Mouse (Mus musculus) kidney, postnatal 36 days (tissue): ENCODE measurements around the gene Def8.
A peak's percentile ranks its signal among the peaks of the same experiment; 100 is the strongest.
"Not testable (repeated sequence)": the region's sequence is repeated elsewhere in the genome, so short reads cannot be mapped to it uniquely, and the experiment has no call there.

ENCODE experiments used
- DNase-seq, 2 experiments: peaks; one replicate each; pipeline ENCODE4 v3.0.0; 2021 to 2022; ENCODE audit warnings: mixed read lengths in 2 of 2

Def8 gene

DNA sequence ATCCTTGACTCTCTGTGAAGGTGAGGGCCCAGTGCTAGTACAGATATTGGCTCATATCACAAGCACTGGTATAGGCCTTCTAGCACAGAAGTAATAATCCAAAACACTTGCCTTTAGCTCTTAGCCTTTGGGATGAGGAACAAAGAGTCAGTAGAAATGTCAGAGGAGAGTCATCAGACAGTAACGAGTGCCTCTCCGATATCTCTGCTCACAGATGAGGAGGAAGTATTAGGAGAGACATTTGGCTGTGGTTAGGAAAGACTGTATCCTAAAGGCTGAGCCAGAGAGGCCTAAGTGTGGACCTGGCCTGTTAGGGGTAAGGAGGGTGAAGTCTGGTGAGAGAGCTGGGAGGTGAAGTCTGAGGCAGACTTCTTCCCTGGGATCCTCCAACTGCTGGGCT, 18.5 kb downstream of the Def8 start:
- no peak for DNase-seq

DNA sequence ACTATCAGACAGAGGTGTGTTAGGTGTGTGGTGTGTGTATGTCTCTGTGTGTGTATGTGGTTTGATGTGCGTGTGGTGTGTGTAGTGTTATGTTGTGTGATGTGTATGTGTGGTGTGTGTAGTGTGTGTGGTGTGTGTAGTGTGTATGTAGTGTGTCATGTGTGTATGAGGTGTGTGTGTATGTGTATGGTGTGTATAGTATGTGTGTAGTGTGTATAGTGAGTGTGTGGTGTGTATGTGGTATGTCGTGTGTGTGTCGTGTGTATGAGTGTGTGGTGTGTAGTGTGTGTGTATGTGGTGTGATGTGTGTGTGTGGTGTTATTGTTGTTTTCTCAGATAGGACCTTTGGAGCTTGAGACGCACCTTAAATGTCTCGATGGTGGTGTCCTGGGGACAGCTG, 19.0 kb downstream of the Def8 start:
- DNase-seq, result no peak

DNA sequence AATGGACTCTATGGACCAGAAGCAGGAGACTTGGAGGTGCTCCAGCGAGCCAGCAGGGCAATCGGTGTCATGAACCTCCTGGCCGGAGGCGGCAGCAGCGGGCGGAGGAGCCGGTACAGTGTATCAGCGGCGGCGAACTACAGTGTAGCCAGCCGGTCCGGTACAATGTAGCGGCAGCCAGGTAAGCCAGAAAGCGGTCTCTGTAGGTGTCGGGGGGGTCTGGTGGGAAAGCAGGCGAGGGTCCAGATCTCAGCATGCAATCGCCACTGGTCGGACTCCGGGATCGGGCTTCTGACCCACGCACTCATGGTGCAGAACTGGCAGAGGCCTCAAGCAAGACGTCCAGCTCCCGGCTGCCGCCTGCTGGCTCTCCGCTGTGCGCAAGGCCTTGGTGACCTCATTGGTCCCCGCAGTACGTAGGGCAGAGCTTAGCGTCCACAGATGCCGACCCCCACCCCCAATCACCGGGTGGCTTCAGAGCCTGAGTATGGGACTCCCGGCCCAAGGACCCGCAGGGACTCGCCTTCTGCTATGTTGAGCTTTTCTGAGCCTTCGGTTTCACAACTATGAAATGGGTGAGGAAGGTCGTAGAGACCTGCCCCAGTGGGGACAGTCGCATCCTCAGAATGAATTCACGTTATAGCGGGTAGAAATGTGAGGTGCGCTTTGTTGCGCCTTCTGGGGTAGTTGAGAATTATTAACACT, 19.7 kb downstream of the Def8 start:
- DNase-seq, result peak; percentile 96 to 99

DNA sequence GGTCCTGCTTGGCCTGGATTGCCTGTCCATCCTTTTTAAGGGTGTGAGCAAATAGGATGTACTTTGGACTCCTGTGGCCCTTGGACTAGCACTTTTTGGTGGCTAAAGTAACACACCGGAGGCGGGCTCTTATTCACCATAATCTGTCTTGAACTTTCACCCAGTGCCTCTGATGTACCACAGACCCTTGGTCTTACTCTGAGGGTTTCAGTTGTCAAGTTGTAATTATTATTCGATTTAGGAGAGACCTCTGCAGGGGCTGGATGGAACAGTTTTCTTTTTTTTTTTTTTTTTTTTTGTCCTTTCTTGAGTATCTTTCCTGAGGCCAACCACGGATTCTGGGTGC, 20.2 kb downstream of the Def8 start:
- DNase-seq, result peak; percentile 69 to 90

DNA sequence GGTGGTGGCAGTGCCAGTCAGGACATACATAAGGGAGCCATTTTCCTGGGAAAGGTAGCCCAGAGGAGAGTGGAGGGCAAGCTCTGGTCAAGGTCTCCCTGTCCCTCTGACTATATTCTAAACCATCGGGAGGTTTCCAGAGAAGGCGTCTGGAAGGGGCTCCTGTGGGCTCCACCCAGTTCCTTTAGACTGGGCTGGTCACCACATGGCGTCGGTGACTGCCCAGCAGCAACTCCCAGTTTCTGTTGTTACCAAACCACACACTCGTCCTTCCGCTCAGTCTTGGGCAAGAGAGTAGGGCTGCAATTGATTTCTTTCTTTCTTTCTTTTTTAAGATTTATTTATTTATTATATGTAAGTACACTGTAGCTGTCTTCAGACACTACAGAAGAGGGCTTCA, 20.8 kb downstream of the Def8 start:
- peak in 1 of 2 experiments; percentile 12 for DNase-seq

DNA sequence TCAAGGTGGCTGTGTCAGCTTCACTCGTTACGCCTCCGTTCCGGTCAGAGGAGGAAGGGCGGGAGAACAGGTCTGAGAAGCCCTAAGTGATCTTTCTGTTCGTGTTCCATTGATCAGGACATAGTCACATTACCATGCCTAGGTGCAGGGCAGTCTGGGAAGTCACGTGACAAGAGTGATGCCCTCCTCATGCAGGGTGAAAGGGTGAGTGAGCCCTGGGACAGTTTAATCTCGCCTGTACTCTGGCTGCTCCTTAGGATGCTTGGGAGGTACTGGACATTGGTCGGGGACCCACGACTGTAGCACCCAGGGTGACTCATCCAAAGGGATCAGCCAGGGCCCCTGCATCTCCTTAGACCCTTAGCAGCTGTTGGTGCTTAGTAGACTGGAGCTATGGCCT, 22.7 kb downstream of the Def8 start:
- DNase-seq, result peak; percentile 42 to 50

DNA sequence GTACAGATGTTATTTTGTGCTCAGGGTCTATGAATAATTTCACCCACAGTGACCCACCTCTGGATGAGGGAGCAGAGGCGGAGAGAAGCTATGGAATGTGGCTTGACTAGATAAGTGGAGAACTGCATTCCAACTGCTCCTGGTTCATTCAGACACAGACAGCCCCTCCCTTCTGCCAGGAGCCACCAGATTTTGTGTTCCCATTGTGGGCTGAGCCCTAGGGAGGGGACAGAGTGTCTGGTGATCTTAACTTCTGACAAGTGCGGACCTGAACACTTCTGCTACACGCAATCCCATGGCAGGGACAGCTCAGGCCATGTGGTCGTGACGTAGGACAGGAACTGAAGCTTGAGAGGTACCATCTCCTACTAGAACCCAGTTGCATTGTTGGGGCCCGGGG, 23.5 kb downstream of the Def8 start:
- DNase-seq, result no peak

DNA sequence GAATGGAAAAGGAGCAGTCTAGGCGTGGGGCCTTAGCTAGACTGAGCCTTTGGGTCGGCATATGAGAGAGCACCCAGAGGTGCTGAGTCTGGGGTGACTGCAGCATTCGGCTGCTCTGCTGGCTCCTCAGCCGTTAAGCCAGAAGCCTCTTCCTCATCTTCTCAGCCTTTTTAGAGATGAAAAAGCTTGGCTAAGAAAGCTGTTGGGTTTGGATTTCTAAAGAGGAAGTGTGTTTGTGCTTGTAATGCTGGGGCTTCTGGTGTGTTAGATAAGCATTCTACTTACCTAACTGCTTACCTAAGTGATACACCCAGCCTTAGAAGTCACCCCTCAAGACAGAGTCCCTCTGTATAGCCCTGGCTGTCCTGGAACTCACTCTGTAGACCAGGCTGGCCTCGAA, 27.5 kb downstream of the Def8 start:
- DNase-seq, result no peak

DNA sequence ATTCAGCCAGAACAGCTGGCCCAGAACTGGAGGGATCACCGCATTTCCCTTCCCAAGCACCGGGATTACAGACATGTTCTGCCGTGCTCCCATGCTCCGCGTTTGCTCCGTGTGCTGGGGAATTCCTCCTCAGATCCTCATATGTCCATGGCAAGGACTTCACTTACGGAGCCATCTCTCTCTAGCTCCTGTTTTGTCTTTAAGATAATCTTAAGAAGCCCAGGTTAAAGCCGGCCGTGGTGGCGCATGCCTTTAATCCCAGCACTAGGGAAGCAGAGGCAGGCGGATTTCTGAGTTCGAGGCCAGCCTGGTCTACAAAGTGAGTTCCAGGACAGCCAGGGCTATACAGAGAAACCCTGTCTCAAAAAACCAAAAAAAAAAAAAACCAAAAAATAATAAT, 28.4 kb downstream of the Def8 start:
- DNase-seq, result not testable (repeated sequence)

DNA sequence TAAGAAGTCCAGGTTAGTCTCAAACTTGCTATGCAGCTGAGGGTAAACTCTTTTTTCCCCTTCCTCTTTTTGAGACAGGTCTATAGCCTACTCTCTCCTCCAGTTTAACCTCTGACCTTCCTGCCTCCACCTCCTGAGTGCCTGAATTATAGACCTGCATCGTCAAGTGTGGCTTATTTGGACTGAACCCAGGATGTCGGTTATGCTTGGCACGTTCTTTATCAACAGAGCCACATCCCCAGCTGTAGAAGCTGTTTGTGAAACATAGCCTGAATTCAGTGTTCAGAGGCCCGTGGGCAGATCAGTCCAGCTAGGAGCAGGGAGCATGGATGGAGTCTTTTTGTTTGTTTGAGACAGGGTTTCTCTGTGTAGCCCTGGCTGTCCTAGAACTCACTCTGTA, 28.8 kb downstream of the Def8 start:
- DNase-seq, result no peak

DNA sequence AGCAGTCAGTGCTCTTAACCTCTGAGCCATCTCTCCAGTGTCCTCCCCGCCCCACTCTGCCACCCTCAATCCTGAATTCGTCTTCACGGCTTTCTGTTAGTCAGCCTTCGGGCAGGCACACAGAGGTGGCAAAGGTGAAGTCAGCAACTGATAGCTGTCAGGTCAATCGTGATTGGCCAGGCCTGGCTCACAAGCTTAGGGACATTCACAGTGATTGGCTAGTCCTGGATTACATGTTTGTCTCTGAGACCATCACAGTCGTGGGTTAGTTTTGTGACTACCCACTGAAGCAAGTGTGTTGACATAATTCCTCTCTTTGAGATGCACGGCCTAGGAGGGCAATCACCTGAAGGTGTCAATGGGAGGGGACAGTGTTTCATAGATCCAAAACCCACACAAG, 30.0 kb downstream of the Def8 start:
- no peak for DNase-seq

DNA sequence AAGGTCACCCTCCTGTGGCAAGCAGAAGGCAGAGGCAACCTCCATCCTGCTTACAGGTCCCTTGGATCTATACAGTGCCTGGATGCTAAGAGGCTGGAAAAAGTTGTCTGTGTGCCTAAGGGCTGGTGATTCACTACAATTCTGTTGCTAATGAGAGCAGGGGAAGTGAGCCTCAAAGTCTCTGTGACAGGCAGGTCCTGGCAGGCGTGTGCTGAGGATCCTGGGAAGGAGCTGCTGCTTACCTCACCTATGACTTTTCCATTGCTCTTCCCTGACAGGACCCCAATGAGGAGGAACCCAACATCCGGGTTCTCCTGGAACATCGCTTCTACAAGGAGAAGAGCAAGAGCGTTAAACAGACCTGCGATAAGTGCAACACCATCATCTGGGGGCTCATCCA, 30.6 kb downstream of the Def8 start:
- no peak for DNase-seq

DNA sequence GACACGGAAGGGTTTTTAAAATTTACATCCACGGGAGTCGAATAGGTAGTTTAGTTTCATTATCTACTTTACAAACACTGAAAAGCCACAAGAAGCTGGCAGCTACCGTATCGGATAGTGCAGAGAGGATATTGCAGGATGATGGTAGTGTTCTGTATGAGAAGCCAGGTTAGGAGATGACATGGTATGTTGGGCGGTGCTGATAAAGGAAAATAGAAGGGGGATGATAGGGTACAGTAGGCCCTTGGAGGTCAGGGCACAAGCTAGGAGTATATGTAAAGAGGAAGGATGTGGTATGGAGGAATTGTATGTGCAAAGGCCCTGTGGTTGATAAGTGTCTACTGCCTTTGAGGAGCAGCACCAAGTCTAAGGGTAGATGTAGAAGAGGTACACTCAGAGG, 31.2 kb downstream of the Def8 start:
- no peak for DNase-seq

DNA sequence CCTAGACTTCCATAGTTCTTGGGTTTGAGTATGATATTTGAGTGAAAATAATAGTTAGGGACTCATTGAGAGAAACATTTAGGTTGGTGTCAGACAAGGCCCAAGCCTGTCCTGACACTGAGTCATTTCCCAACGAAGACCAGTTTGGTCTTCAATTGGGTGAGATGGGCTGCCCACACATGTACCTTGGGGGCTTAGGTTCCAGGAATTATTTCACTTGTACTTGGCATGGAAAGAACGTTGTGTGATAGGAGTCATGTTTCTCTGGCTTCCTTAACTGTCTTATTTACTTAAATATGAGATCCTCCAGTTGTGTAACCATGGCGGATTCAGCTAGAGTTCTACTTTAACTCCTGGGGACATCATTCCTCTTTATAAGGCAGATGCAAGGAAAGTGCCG, 40.3 kb downstream of the Def8 start:
- no peak for DNase-seq

DNA sequence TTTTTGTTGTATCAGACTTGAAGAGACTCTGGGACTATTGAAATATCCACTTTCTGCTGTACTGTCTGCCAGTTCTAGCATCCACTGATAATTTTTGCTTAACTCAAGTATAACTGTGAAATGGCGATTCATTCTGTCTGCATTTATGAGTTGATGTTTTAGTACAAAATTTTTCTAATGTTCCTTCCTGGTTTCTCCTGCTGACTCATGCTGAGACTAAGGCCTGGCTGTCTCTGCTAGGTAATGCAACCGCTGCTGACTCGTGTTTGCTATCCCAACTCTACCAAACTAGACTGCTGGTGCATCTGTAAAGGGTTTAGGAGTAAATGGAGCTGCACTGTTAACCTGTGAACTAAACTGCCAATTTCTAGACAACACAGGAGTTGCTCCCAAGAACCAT, 44.1 kb downstream of the Def8 start:
- no peak for DNase-seq

DNA sequence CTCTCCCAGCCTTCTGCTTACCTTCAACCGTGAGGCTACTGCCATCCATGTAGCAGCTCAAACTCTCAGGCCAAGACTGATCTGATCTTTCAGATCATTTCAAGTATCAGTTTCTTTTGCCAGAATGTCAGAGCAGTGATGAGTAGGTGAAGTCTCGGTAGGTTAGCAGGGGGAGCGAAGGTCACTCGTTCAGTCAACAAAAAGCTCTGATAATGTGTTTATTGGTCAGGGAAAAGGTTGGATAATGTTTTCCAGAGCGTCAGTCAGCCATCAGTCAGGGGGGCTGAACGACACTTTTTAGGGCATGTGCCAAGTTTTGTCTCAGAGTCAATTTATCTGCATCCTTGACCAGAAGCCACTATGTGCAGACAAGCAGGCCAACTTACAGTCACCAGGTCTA, 49.7 kb downstream of the Def8 start:
- not testable (repeated sequence) for DNase-seq

DNA sequence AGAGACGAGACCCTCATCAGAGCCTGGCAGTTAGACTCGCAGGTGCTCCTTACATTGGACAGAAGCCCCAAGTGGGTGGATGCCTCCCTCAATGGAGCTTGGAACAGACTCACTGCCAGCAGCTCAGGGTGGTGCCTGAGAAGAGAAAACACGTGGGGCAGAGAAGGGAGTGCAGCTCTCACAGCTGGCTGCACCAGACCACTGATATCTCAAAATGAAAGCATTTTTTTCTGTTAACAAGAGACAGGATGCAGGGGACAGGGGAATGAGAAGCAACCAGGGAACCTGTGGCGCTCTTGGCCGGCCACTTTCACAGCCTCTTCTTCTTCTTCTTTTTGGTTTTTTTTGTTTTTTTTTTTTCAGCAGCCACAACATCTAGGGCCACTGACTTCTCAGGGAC, 51.2 kb downstream of the Def8 start:
- not testable (repeated sequence) for DNase-seq

DNA sequence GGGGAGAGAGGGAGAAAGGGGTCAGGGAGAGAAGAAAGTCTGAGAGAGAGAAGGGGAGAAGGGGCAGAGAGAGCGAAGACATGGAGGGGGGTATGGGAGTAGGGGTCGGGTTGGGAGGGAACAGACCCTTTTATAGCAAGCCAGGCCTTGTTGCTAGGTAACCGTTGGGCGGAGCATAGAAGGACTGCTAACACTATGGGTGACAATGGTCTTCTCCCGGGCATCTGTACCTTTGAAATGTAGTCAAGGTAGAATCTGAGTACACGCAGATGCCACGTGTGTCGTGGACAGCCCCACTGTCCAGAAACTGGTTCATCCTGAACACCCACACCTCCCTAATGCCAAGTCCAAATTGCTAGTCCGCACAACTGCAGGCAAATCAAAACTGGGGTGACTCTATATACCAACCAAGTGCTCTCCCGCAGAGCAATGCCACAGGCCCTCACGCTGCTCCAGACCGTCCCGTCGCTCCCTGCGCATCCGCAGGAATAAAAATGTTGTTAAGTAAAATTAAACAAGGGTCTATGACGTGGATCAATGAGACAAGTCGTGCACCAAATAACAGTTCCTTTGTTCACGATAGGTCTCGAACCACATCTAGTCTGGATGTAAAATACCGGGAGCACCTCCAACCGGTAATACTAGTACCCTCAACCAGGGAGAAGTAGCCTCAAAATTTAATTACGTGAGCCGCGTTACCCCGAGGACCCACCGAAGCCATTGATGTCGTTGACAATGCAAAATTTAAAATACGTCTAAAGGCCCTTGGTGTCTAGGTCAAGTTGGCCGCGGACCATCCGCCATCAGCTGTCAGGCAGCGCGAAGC, 53.8 kb downstream of the Def8 start:
- no peak for DNase-seq

DNA sequence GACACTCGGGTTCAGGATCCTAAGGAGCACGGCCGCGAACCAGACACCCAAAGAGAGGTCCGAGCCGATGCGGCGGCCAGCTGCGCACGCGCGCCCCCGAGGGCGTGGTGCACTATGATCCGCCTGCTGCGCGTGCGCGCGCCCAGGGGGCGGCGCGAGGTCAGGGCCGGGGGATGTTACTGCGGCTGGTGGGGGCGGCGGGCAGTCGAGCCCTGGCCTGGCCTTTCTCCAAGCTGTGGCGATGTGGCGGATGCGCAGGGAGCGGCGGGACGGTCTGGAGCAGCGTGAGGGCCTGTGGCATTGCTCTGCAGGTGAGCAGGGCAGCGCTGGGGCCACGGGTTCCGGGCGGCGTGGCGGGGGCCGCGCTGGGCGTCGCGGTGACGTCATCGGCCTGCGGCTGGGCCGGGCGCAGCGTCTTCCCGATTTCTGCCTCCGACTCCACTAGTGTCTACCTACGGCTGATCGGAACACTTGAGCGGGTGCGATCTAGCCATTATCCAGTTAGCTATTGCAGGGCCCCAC, 54.5 kb downstream of the Def8 start, which contains the start of gene Afg3l1:
Gene Afg3l1 (plus strand): TSS at position 167 of the 522 bp plus-strand sequence.
- peak; percentile 94 to 98 for DNase-seq

DNA sequence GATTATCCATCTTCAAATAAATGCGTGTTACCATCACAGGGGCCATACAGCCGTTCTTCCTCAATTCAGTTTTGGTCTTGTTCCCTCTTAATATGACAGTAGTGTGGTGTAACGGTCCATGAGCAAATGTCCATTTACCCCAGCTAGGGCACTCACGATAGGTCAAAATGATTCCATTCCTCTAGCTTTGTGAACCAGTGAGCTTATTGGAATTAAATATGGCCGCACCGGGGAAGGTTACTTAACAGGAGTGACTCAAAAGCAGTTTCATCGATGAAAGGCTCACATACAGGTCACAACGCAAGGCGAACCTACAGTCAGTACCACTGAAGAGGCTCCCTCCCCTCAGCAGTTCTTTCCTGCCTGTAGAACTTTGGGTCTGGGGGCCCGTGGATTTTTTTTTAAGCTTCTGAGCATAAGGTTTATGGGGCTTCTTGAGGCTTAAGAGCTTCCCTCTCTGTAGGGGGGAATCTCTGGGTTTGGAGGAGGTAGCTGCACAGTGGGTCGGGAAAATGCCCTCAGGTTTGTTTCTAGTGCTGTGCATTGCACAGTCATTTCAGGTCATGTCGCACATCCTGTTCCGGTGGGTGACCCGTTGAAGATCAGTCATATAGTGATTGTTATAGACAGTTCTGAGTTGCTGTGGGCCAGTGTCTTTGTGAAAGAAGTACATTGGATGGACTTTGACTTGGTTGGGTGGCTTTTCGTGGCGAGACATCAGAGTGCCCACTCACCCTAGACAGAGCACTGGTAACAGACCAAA, 55.3 kb downstream of the Def8 start:
- no peak for DNase-seq

DNA sequence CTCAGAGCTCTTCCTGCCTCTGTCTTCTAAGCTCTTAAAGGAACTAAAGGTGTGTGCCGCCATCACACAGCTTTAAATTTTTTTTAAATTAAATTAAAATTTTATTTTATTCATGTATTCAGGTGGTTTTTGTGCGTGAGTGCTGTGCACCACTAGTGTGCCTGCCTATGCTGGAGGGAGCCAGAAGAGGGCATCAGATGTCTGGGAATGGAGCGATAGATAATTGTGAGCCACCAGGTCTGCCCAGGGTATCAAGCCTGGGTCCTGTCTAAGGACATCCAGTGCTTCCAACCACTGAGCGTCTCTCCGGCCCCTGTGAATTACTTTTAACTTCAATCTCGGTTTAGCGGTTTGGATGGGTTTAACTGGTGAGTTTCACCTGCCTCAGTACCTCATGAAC, 59.3 kb downstream of the Def8 start:
- peak; percentile 5 to 33 for DNase-seq

DNA sequence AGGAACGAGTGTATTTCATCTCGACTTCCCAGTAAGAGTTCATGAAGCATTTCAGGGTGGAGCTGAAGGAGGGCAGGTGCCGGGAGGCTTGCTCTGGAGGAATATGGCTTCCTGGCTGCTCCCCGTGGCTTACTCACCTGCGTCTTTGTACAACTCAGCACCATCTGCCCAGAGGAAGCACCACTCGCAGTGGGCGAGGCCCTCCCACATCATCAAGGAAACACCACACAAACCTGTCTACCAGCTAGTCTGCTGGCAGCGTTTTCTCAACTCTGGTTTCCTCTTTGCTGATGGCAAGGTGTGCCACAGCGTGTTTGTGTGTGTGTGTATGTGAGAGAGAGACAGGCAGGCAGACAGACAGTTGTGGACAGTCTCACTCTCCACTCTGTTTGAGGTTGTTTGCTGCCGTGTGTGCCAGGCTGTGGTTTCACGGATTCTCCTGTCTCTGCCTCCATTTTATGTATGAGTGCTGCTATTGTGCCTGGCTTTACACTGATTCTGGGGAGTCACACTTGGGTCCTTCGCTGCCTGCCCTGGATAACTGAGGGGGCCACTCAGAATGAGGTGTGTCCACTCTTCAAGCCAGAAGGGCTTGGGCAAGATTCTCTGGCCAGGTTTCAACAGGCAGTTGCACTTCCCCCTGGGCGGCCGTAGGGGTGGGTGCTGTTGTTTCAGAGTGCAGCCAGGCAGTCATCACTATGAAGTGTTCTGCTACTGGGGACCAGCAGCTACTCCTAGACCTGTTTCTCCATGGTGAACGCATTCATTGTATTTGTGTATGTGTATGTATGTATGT, 68.2 kb downstream of the Def8 start:
- no peak for DNase-seq

DNA sequence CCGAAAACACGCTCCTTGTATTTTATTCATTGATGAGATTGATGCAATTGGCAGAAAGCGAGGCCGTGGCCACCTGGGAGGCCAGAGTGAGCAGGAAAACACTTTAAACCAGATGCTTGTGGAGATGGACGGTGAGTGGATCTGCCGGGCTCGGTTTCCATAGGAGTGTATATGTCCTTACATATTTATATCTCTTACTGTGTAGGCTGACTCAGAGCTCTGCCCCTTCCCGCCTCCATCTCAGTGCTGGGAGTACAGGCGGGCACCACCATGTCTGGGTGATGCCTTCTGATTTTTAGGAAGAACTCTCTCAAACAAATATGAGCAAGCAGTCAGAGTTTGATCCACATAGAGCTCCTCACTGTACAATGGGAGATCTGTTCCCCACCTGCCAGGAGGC, 69.6 kb downstream of the Def8 start:
- DNase-seq, result no peak
